Mouse (Mus musculus): ENCODE results near the gene Srsf5. TPM values are rescaled to one million over a fixed set of nuclear protein-coding genes. Genes with fewer than 3 reads are reported as not detected.

Gene Srsf5
- polyA plus RNA-seq, 1 experiment from 2014 or later = 461 TPM

DNA sequence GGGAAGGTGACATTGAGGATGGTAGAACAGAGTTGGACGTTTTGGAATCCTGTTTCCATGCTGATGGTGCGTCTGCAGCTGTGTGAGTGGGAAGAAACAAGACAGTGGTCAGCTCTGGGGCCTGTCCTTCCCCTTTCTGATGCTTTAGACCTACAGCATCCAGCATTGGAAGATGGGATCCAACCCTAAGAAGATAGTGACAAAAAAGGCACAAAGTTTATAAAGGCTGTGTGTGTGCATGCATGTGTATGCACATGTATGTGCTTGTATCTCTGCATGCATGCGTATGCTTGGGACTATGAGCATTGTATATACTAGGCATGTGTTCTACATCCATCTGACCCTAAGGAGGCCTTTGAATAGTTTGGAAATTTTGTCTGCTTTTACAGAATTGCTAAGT, 10.7 kb downstream of the Srsf5 start:
- Histone ChIP-seq H3K36me3 (ENCODE audit: control insufficient read depth, insufficient read depth, low read length) (peaks cover 5% of the 10 kb centered on the region), H3K4me1 (replicated peaks; ENCODE audit: control insufficient read depth, insufficient read depth, low read length) (no peaks in the 10 kb centered on the region), H3K9me3 (ENCODE audit: control insufficient read depth, low read length) (no peaks in the 10 kb centered on the region), H3K27ac (ENCODE audit: low read depth, low read length) (no peak overlapping the region), H3K27me3 (ENCODE audit: control insufficient read depth, insufficient read depth, low read length) (no peaks in the 10 kb centered on the region), H3K4me2 (ENCODE audit: low read depth, low read length, severe bottlenecking) (no peak overlapping the region), H3K9ac (ENCODE audit: low read length) (no peak overlapping the region), H3K4me3 (ENCODE audit: low read depth, low read length) (no peak overlapping the region)
- DNase-seq (ENCODE audit: low spot score) (no peak), ATAC-seq (replicated peaks; ENCODE audit: low FRiP score) (no peak)
- 88% methylated on average over 3 of the region's 3 CpGs for WGBS

DNA sequence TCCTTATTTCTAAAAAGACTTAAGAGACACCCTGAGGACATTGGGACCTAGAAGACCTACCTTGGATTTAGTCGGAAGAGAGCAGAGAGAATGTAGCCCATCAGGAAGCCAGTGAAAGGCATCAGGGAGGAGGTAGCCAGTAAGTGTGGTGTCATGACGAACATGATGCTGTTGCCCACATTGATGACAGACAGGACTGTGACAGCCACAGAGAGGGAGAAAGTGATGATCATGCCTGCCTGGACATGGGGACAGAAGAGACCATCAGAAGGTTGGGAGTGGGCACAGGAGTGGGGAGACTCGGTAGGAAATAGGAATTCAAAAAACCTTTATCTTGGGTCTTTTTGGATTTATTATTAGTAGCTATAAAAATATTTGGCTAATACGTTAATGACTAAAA, 12.7 kb downstream of the Srsf5 start:
- Histone ChIP-seq H3K4me2 (ENCODE audit: low read depth, low read length, severe bottlenecking) (no peak overlapping the region), H3K27me3 (ENCODE audit: control insufficient read depth, insufficient read depth, low read length) (no peaks in the 10 kb centered on the region), H3K9me3 (ENCODE audit: control insufficient read depth, low read length) (no peaks in the 10 kb centered on the region), H3K27ac (ENCODE audit: low read depth, low read length) (no peak overlapping the region), H3K9ac (ENCODE audit: low read length) (no peak overlapping the region), H3K4me3 (ENCODE audit: low read depth, low read length) (no peak overlapping the region), H3K4me1 (replicated peaks; ENCODE audit: control insufficient read depth, insufficient read depth, low read length) (no peaks in the 10 kb centered on the region), H3K36me3 (ENCODE audit: control insufficient read depth, insufficient read depth, low read length) (peaks cover 3% of the 10 kb centered on the region)
- ATAC-seq (replicated peaks; ENCODE audit: low FRiP score) (no peak), DNase-seq (ENCODE audit: low spot score) (peak; percentile 15)
- 89% methylated on average over 4 of the region's 4 CpGs for WGBS

DNA sequence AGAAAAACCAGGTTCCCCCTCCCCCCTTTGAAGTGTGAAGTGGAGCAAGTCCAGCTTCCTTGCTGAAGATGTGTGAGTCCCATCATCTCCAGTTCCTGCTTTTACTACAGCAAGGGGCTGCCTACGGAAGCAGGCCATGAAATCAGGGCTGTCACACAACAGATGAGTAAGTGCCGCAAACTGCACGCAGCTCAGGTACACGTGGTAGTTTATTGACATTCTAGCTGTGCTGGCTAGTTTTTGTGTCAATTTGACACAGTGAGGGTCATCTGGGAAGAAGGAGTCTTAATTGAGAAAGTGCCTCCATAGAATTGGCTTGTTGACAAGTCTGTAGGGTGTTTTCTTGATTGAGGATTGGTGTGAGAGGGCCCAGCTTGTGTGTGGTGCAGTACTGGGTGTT, 17.3 kb downstream of the Srsf5 start:
- no peaks in the 10 kb centered on the region for H3K27me3 ChIP-seq (ENCODE audit: control insufficient read depth, insufficient read depth, low read length)
- DNase-seq (ENCODE audit: low spot score) = no peak
- H3K27ac ChIP-seq (ENCODE audit: low read depth, low read length) = no peak overlapping the region
- WGBS = 85% methylated on average over 4 of the region's 4 CpGs
- no peaks in the 10 kb centered on the region for H3K9me3 ChIP-seq (ENCODE audit: control insufficient read depth, low read length)
- no peaks in the 10 kb centered on the region; the same call in 1 of the 2 replicates for H3K36me3 ChIP-seq (ENCODE audit: control insufficient read depth, insufficient read depth, low read length)
- no peak for ATAC-seq (replicated peaks; ENCODE audit: low FRiP score)
- no peaks in the 10 kb centered on the region for H3K4me1 ChIP-seq (replicated peaks; ENCODE audit: control insufficient read depth, insufficient read depth, low read length)
- no peak overlapping the region for H3K9ac ChIP-seq (ENCODE audit: low read length)
- H3K4me3 ChIP-seq (ENCODE audit: low read depth, low read length) = no peak overlapping the region
- no peak overlapping the region for H3K4me2 ChIP-seq (ENCODE audit: low read depth, low read length, severe bottlenecking)

DNA sequence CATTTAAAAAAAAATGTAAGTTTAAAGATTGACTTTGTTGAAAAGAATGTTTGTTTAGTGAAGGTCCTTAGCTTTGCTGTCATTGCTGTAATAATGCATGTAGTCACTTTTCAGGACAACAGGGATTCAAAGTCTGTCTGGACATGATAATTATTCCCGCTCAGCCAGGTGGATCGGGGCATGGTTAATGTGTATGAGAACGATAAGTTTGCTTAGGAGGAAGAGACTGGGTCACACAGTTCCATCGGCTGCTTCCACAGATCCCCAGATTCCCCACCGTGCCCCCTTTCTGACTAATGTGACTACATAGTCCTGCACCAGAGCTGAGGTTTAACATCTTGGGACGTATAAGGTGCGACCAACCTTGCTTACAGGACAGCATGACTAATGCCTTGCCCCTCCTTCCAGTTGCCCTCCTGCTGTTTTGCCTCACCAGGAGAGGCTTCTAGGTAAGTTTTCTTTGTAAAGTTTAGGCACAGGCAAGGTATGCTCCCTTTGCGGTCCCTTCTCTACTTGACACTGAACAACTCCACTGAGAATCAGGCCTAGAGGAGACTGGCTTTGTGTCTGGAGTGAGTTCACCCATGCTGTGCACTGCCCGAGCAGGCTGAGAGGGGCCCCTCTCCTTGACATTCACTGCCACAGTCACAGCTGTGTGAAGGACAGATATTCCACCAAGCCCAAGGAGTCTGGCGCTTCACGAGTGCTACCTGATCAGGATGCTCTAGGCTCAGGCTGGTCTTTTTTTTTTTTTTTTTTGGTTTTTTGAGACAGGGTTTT, 20.9 kb downstream of the Srsf5 start:
- H3K36me3 ChIP-seq (ENCODE audit: control insufficient read depth, insufficient read depth, low read length) = no peaks in the 10 kb centered on the region
- no peaks in the 10 kb centered on the region for H3K4me1 ChIP-seq (replicated peaks; ENCODE audit: control insufficient read depth, insufficient read depth, low read length)
- H3K9ac ChIP-seq (ENCODE audit: low read length) = no peak overlapping the region
- H3K9me3 ChIP-seq (ENCODE audit: control insufficient read depth, low read length) = no peaks in the 10 kb centered on the region
- DNase-seq (ENCODE audit: low spot score) (no peak), ATAC-seq (replicated peaks; ENCODE audit: low FRiP score) (no peak)
- H3K4me2 ChIP-seq (ENCODE audit: low read depth, low read length, severe bottlenecking) = no peak overlapping the region
- no peaks in the 10 kb centered on the region for H3K27me3 ChIP-seq (ENCODE audit: control insufficient read depth, insufficient read depth, low read length)
- WGBS = 77% methylated on average over 11 of the region's 11 CpGs
- H3K27ac ChIP-seq (ENCODE audit: low read depth, low read length) = no peak overlapping the region
- H3K4me3 ChIP-seq (ENCODE audit: low read depth, low read length) = no peak overlapping the region

DNA sequence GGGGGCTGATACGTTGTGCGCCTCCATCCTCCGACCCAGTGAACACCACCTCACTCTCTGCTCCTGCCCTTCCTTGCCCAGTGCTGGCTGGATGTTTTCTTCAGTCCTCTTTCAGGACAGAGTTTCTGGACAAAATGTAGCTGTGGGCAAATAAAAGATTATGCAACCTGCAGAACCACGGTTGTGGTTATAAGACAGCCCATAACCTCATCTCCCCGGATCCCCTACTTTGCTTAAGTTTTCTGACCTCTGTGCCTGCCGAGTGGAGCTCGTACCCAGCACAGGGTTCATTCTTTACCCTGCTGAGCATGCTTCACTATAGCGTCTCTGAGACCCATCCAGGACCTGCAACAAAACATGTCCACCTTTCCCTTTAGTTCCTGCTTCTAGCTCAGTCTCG, 22.6 kb downstream of the Srsf5 start:
- H3K4me1 ChIP-seq (replicated peaks; ENCODE audit: control insufficient read depth, insufficient read depth, low read length) = no peaks in the 10 kb centered on the region
- H3K36me3 ChIP-seq (ENCODE audit: control insufficient read depth, insufficient read depth, low read length) = no peaks in the 10 kb centered on the region
- no peak overlapping the region for H3K4me3 ChIP-seq (ENCODE audit: low read depth, low read length)
- DNase-seq (ENCODE audit: low spot score) (no peak), ATAC-seq (replicated peaks; ENCODE audit: low FRiP score) (no peak)
- no peaks in the 10 kb centered on the region for H3K27me3 ChIP-seq (ENCODE audit: control insufficient read depth, insufficient read depth, low read length)
- WGBS = 91% methylated on average over 9 of the region's 9 CpGs
- H3K27ac ChIP-seq (ENCODE audit: low read depth, low read length) = no peak overlapping the region
- H3K4me2 ChIP-seq (ENCODE audit: low read depth, low read length, severe bottlenecking) = no peak overlapping the region
- no peak overlapping the region for H3K9ac ChIP-seq (ENCODE audit: low read length)
- H3K9me3 ChIP-seq (ENCODE audit: control insufficient read depth, low read length) = no peaks in the 10 kb centered on the region

DNA sequence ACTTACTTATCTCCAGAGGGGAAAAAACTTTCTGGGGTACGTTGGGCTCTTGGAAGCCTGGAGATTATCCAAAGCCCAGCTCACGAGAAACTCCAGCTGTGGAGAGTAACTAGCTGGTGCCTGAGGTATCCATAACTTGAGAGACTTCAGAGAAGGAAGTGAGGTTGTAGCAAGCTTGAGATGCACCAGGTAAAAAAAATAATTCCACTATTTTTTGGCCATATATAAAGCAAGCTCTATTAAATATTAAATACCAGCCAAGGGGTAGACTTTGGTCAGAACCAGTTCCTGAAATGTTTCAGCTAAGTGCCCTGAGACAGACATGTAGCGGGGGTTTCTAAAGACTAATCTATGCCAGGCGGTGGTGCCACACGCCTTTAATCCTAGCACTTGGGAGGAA, 23.3 kb downstream of the Srsf5 start, which contains the start of gene Slc10a1:
Gene Slc10a1 (minus strand): TSS at position 101 of the 400 bp plus-strand sequence.
- ATAC-seq (replicated peaks; ENCODE audit: low FRiP score) (no peak), DNase-seq (ENCODE audit: low spot score) (no peak)
- Histone ChIP-seq H3K4me1 (replicated peaks; ENCODE audit: control insufficient read depth, insufficient read depth, low read length) (no peaks in the 10 kb centered on the region), H3K4me3 (ENCODE audit: low read depth, low read length) (no peak within 1 kb of the TSS), H3K4me2 (ENCODE audit: low read depth, low read length, severe bottlenecking) (no peak within 1 kb of the TSS), H3K9me3 (ENCODE audit: control insufficient read depth, low read length) (no peaks in the 10 kb centered on the region), H3K9ac (ENCODE audit: low read length) (no peak within 1 kb of the TSS), H3K36me3 (ENCODE audit: control insufficient read depth, insufficient read depth, low read length) (no peaks in the 10 kb centered on the region), H3K27me3 (ENCODE audit: control insufficient read depth, insufficient read depth, low read length) (no peaks in the 10 kb centered on the region), H3K27ac (ENCODE audit: low read depth, low read length) (no peak within 1 kb of the TSS)
- WGBS = 83% methylated on average over 5 of the region's 5 CpGs

DNA sequence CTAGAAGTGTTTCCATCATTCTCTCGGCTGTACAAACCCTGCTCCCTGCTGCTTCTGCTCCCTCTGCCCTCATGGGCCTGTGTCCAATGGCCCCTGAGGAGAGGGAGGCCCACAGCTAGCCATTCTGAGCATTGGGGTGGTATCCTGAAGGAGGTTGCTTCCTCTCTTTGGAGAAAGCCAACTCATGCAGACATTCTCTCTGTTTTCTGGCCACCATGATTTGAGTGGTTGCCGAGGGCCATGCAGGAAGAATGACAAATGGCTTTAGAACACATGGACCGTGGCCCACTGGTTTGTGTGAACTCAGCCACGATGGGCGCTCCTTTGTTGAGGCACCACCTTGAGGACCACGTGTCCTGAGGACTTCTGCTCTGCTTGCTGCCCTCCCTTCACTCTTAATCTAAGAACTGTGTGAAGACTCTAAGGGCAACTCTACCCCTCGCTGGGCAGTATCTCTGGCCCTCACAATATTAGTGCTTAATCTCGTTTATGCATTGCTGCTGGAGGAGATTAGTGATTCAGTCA, 24.9 kb downstream of the Srsf5 start:
- ATAC-seq (replicated peaks; ENCODE audit: low FRiP score) = no peak
- 66% methylated on average over 8 of the region's 8 CpGs for WGBS
- Histone ChIP-seq H3K27ac (ENCODE audit: low read depth, low read length) (no peak overlapping the region), H3K9ac (ENCODE audit: low read length) (no peak overlapping the region), H3K4me2 (ENCODE audit: low read depth, low read length, severe bottlenecking) (no peak overlapping the region), H3K9me3 (ENCODE audit: control insufficient read depth, low read length) (no peaks in the 10 kb centered on the region), H3K4me3 (ENCODE audit: low read depth, low read length) (no peak overlapping the region), H3K4me1 (replicated peaks; ENCODE audit: control insufficient read depth, insufficient read depth, low read length) (no peaks in the 10 kb centered on the region), H3K36me3 (ENCODE audit: control insufficient read depth, insufficient read depth, low read length) (no peaks in the 10 kb centered on the region), H3K27me3 (ENCODE audit: control insufficient read depth, insufficient read depth, low read length) (no peaks in the 10 kb centered on the region)
- peak; percentile 37 for DNase-seq (ENCODE audit: low spot score)

DNA sequence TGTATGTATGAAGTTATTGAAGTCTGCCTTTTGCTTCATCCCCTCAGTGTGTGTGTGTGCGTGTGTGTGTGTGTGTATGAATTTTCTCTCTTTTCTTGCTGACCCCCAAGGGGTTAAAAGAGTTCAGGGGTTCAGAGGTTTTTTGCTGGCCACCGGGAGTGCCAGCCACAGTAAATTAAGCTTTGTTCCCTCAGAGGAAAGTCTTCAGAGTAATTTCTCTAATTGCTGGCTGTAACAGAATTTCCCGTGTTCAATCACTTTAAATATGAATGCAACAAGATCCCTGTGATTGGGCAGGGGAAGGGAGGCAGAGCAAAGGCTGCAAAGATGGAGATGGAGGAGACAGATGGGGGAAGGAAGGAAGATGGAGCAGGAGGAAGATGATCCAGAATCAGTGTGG, 26.5 kb downstream of the Srsf5 start:
- peak; percentile 23 for DNase-seq (ENCODE audit: low spot score)
- 27% methylated on average over 3 of the region's 3 CpGs for WGBS
- H3K4me3 ChIP-seq (ENCODE audit: low read depth, low read length) = no peak overlapping the region

More for the DNA sequence above, 26.5 kb downstream of the Srsf5 start:
- no peaks in the 10 kb centered on the region for H3K9me3 ChIP-seq (ENCODE audit: control insufficient read depth, low read length)
- H3K27ac ChIP-seq (ENCODE audit: low read depth, low read length) = no peak overlapping the region
- H3K4me1 ChIP-seq (replicated peaks; ENCODE audit: control insufficient read depth, insufficient read depth, low read length) = no peaks in the 10 kb centered on the region
- no peak for ATAC-seq (replicated peaks; ENCODE audit: low FRiP score)
- H3K36me3 ChIP-seq (ENCODE audit: control insufficient read depth, insufficient read depth, low read length) = no peaks in the 10 kb centered on the region
- H3K9ac ChIP-seq (ENCODE audit: low read length) = no peak overlapping the region
- H3K27me3 ChIP-seq (ENCODE audit: control insufficient read depth, insufficient read depth, low read length) = no peaks in the 10 kb centered on the region
- no peak overlapping the region for H3K4me2 ChIP-seq (ENCODE audit: low read depth, low read length, severe bottlenecking)

Data from forebrain, embryonic 11.5 days (tissue).